Mouse (Mus musculus) kidney, adult 2 months (tissue): ENCODE measurements around the gene Pgap2.

Experiments
- CTCF ChIP-seq: fragments of 200-500 bp; conservative IDR thresholded peaks from 2 replicates; pipeline ENCODE4 v1.5.1; 2011; ENCODE audit warnings: low read depth, mild to moderate bottlenecking, control low read depth, low read length, moderate library complexity, mixed read lengths; ENCODE audit not compliant: insufficient read depth, insufficient read length
- POLR2A ChIP-seq: fragments of 200-500 bp; IDR thresholded peaks from one replicate; pipeline ENCODE4 v1.6.1; 2011; ENCODE audit warnings: low read depth, low read length, control low read depth

DNA sequence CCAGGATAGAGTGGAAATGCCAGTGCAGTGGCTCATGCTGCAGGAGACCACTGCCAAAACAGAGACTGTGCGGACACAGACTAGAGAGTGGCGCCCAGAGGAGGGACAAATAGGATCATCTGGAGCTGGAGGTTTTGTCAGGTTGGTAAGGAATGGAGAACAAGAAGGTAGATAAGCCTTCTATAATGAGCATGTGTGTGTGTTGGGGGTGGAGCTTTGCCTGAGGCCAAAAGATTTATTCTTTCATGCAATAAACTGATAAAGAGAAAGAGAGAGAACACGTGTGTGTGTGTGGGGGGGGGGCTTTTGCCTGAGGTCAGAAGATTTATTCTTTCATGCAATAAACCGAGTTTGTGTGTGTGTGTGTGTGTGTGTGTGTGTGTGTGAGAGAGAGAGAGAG is 23.1 kb downstream of the Pgap2 start:
- TF ChIP-seq POLR2A (no peak), CTCF (no peak)
